Mouse (Mus musculus): Measurements from ENCODE around the gene Ddx59. TPM values are rescaled to one million over a fixed set of nuclear protein-coding genes. Genes with fewer than 3 reads are reported as not detected.

The Ddx59 gene
- 14.6 TPM in 2 replicates for polyA plus RNA-seq (2016; fragmentation: Nextera tagmentation; extraction: Ambion mirVana)

DNA sequence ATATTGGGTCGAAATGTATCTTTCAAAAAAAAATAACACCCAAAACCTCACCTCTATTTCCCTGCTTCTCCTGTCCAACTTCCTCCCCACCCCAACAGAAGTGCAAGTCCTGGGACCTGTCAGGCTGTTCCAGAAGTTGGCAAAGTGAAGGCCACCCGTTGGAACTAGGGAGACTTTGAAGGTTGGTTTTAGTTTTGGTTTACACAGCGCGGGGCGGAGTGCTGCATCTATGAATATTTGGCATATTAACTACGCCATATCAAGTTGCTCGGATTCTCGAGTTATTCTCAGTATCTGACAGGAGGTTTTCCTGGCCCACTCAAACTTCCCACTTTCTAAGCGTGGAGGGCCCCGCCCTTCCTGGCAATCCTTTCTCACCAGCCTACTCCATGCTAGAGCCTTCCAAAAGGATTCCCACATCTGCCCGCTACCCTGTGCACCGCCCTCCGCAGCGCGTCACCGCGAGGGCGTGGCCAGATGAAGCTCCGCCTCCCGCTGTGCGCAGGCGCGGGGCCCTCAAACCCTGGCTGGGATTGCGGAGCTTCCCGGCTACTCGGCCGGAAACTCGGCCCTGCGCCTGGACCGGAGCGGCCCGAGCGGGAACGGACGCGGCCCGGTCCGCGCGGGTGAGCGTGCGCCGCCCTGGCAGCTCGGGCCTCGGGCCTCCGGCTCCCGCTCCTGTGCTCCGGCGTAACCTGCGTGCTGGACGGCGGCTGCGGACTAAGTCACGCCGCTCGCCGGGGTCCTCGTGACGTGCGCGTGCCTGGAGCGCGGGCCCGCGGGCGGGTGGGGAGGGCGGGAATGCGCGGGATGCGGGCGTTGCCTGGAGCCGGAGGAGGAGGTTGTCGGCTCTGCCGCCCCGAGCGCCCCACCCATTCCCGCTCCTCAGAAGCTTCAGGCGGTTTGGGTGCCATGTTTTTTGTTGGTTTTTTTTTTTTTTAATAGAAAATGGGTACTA is at the start of gene Ddx59:
TSS of gene Ddx59 (plus strand) at position 474 of the 958 bp plus-strand sequence.
- Histone ChIP-seq H3K27ac (peak within 1 kb of the TSS; percentile 99), H3K36me3 (peaks cover 9% of the 10 kb centered on the region), H3K9me3 (no peaks in the 10 kb centered on the region), H3K27me3 (ENCODE audit: insufficient read depth, poor library complexity, severe bottlenecking) (no peaks in the 10 kb centered on the region), H3K4me1 (peaks cover 10% of the 10 kb centered on the region; the same call in 1 of the 2 replicates), H3K4me3 (peak within 1 kb of the TSS; percentile 81)
- peak; percentile 96 for DNase-seq (ENCODE audit: low spot score)
- 3% methylated on average over 78 of the region's 78 CpGs for WGBS

DNA sequence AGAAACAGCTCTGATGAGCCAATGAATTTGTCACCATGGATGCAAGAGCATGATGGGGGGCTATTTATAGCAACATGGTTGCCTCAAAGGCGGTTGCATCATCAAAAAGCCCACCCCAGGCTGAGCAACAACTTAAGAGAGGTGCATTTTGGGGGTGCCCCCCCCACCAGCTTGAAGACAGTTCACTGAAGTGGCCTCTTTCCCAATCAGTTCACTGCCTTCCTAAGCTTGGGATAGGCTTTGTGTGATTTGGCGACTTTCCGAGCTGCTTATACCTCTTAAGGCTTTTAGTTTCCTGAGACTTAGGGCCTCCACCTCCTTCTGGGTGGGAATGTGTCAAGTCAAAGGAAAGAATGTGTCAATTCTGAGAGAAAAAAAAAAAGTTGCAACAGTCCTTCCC is 49.1 kb upstream of the Ddx59 start:
- Histone ChIP-seq H3K4me3 (no peak overlapping the region), H3K9me3 (no peaks in the 10 kb centered on the region), H3K27me3 (ENCODE audit: insufficient read depth, poor library complexity, severe bottlenecking) (no peaks in the 10 kb centered on the region), H3K36me3 (no peaks in the 10 kb centered on the region), H3K27ac (no peak overlapping the region), H3K4me1 (peaks cover 8% of the 10 kb centered on the region; the same call in 1 of the 2 replicates)
- DNase-seq (ENCODE audit: low spot score), result no peak
- WGBS, result 74% methylated on average over 3 of the region's 3 CpGs

GRCm38 (mm10) chr1:136379261-136379660 is 35.8 kb upstream of the Ddx59 start:
- no peak for DNase-seq (ENCODE audit: low spot score)
- H3K27me3 ChIP-seq (ENCODE audit: insufficient read depth, poor library complexity, severe bottlenecking), result no peaks in the 10 kb centered on the region
- peaks cover 3% of the 10 kb centered on the region; the same call in 1 of the 2 replicates for H3K4me1 ChIP-seq
- no peaks in the 10 kb centered on the region for H3K36me3 ChIP-seq
- no peak overlapping the region for H3K4me3 ChIP-seq
- WGBS, result 90% methylated on average over 7 of the region's 7 CpGs
- no peaks in the 10 kb centered on the region for H3K9me3 ChIP-seq
- no peak overlapping the region for H3K27ac ChIP-seq

GRCm38 (mm10) chr1:136380161-136380560 is 34.9 kb upstream of the Ddx59 start:
- WGBS, result 82% methylated on average over 4 of the region's 4 CpGs
- no peak for DNase-seq (ENCODE audit: low spot score)

DNA sequence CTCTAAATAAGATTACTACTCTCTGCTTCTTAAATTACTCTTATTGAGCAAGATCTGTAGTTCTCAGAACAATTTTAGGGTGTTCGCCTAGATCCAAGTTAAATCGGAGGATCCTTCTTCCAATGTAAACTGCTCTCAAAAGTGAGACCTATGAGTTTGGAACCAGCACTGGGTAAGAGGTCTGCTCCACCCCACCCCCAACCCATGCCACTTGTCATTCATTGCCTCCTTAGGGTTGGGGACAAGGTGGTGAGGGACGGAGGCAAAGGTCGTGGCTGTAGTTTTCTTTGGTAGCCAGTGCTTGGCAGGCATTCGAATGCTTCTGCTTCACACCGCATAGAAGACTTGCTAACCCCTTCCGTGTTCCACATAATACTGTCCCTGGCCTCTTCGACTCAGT is 34.5 kb upstream of the Ddx59 start:
- H3K9me3 ChIP-seq, result no peaks in the 10 kb centered on the region
- no peak overlapping the region for H3K4me3 ChIP-seq
- H3K4me1 ChIP-seq, result peaks cover 3% of the 10 kb centered on the region; the same call in 1 of the 2 replicates
- H3K27ac ChIP-seq, result no peak overlapping the region
- H3K27me3 ChIP-seq (ENCODE audit: insufficient read depth, poor library complexity, severe bottlenecking), result 0 out of 2 replicates have a peak, but pooled peaks cover 2% of the 10 kb centered on the region
- 76% methylated on average over 8 of the region's 8 CpGs for WGBS
- no peak for DNase-seq (ENCODE audit: low spot score)
- H3K36me3 ChIP-seq, result no peaks in the 10 kb centered on the region

More at GRCm38 (mm10) chr1:136380161-136380560, 34.9 kb upstream of the Ddx59 start:
- no peak overlapping the region for H3K4me3 ChIP-seq
- no peak overlapping the region for H3K27ac ChIP-seq
- no peaks in the 10 kb centered on the region for H3K36me3 ChIP-seq
- no peaks in the 10 kb centered on the region for H3K9me3 ChIP-seq
- no peaks in the 10 kb centered on the region for H3K27me3 ChIP-seq (ENCODE audit: insufficient read depth, poor library complexity, severe bottlenecking)
- peaks cover 3% of the 10 kb centered on the region; the same call in 1 of the 2 replicates for H3K4me1 ChIP-seq

GRCm38 (mm10) chr1:136381169-136381568 is 33.9 kb upstream of the Ddx59 start:
- Histone ChIP-seq H3K27ac (no peak overlapping the region), H3K9me3 (no peaks in the 10 kb centered on the region), H3K4me1 (peaks cover 3% of the 10 kb centered on the region; the same call in 1 of the 2 replicates), H3K4me3 (no peak overlapping the region), H3K36me3 (no peaks in the 10 kb centered on the region), H3K27me3 (ENCODE audit: insufficient read depth, poor library complexity, severe bottlenecking) (0 out of 2 replicates have a peak, but pooled peaks cover 4% of the 10 kb centered on the region)
- no peak for DNase-seq (ENCODE audit: low spot score)
- 75% methylated on average over 6 of the region's 6 CpGs for WGBS

DNA sequence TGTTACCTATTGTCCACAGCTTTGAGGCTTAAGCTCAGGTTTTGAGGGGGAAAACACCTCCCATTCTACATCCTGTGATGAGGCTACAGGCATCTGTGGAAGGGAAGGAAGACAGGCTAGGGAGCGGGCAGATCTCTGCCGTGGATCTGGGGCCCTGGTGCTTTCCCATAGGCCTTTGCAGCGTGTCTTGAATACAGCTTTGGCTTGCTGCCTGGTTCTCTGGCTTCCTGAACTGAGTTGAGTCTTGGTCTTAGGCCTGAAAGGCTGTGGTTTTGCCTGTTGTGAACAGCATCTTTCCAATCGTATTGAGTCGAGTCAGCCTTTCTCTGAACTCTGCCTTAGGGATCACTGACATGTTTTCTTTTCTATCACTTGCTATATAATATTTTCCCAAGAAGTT is 33.5 kb upstream of the Ddx59 start:
- Histone ChIP-seq H3K27ac (no peak overlapping the region), H3K4me3 (no peak overlapping the region), H3K9me3 (no peaks in the 10 kb centered on the region), H3K36me3 (no peaks in the 10 kb centered on the region), H3K4me1 (peaks cover 3% of the 10 kb centered on the region; the same call in 1 of the 2 replicates), H3K27me3 (ENCODE audit: insufficient read depth, poor library complexity, severe bottlenecking) (0 out of 2 replicates have a peak, but pooled peaks cover 4% of the 10 kb centered on the region)
- WGBS, result 78% methylated on average over 5 of the region's 5 CpGs
- DNase-seq (ENCODE audit: low spot score), result no peak

DNA sequence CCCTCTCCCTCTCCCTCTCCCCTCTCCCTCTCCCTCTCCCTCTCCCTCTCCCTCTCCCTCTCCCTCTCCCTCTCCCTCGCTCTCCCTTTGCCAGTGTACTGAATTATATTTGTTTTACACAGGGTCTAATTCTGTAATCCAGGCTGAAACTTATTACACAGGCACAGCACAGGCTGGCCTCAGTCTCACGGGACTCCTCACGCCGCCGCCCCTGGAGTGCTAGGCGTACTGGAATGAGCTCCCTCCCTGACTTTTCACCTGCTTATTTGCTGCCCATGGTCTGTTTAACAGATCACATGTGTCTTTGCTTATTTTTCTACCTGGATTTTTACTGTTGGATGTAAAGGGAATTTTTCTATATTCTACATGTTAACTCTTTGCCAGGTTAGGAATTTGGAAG is 28.2 kb upstream of the Ddx59 start:
- Histone ChIP-seq H3K27me3 (ENCODE audit: insufficient read depth, poor library complexity, severe bottlenecking) (0 out of 2 replicates have a peak, but pooled peaks cover 4% of the 10 kb centered on the region), H3K4me3 (no peak overlapping the region), H3K27ac (no peak overlapping the region), H3K4me1 (no peaks in the 10 kb centered on the region), H3K36me3 (no peaks in the 10 kb centered on the region), H3K9me3 (no peaks in the 10 kb centered on the region)
- no peak for DNase-seq (ENCODE audit: low spot score)
- 37% methylated on average over 5 of the region's 6 CpGs for WGBS

DNA sequence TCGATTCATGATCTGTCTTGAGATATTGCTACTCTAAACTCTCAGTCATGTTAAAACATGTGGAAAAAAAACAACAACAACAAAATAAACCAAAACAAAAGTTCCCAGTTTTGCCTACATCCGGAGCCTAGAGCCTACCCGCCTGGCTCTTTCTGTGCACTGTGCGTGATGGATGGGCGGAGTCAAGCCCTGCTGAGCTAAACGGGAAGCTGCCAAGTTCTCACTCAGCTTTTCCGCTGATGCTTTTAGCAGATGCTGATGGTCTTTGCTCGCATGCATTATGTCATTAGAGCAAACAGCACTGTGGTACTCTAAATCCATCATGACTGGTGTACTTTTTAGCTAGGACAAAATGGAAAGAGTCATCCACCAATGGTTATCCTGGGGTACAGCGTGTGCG is 20.6 kb upstream of the Ddx59 start:
- 35% methylated on average over 10 of the region's 10 CpGs for whole genome bisulfite sequencing
- H3K27me3 ChIP-seq (ENCODE audit: insufficient read depth, poor library complexity, severe bottlenecking), result no peaks in the 10 kb centered on the region
- DNase-seq (ENCODE audit: low spot score), result no peak
- H3K4me1 ChIP-seq, result no peaks in the 10 kb centered on the region
- no peak overlapping the region for H3K27ac ChIP-seq
- H3K4me3 ChIP-seq, result peak overlapping the region; percentile 29; the same call in 1 of the 2 replicates
- no peaks in the 10 kb centered on the region for H3K9me3 ChIP-seq
- H3K36me3 ChIP-seq, result no peaks in the 10 kb centered on the region

- Histone ChIP-seq H3K36me3 (no peaks in the 10 kb centered on the region), H3K4me3 (peak overlapping the region; percentile 29; the same call in 1 of the 2 replicates), H3K27ac (no peak overlapping the region), H3K27me3 (ENCODE audit: insufficient read depth, poor library complexity, severe bottlenecking) (0 out of 2 replicates have a peak, but pooled peaks cover under 1% of the 10 kb centered on the region), H3K9me3 (no peaks in the 10 kb centered on the region), H3K4me1 (no peaks in the 10 kb centered on the region)
- 32% methylated on average over 5 of the region's 5 CpGs for WGBS
- DNase-seq (ENCODE audit: low spot score), result no peak
Observed at GRCm38 (mm10) chr1:136395073-136395472, 20.0 kb upstream of the Ddx59 start.

- H3K36me3 ChIP-seq, result no peaks in the 10 kb centered on the region
- DNase-seq (ENCODE audit: low spot score), result no peak
- no peaks in the 10 kb centered on the region for H3K9me3 ChIP-seq
- 72% methylated on average over 8 of the region's 8 CpGs for WGBS
- 0 out of 2 replicates have a peak, but pooled peaks cover 5% of the 10 kb centered on the region for H3K27me3 ChIP-seq (ENCODE audit: insufficient read depth, poor library complexity, severe bottlenecking)
- H3K4me3 ChIP-seq, result no peak overlapping the region
- no peak overlapping the region for H3K27ac ChIP-seq
- no peaks in the 10 kb centered on the region for H3K4me1 ChIP-seq
Observed at GRCm38 (mm10) chr1:136401281-136401680, 13.8 kb upstream of the Ddx59 start.

GRCm38 (mm10) chr1:136409631-136410030 is 5.4 kb upstream of the Ddx59 start:
- H3K27ac ChIP-seq, result no peak overlapping the region
- no peaks in the 10 kb centered on the region for H3K4me1 ChIP-seq
- no peak for DNase-seq (ENCODE audit: low spot score)
- no peaks in the 10 kb centered on the region for H3K27me3 ChIP-seq (ENCODE audit: insufficient read depth, poor library complexity, severe bottlenecking)
- H3K4me3 ChIP-seq, result no peak overlapping the region
- WGBS, result 96% methylated on average over 2 of the region's 2 CpGs
- H3K36me3 ChIP-seq, result no peaks in the 10 kb centered on the region
- H3K9me3 ChIP-seq, result no peaks in the 10 kb centered on the region

- Histone ChIP-seq H3K4me1 (peaks cover 10% of the 10 kb centered on the region; the same call in 1 of the 2 replicates), H3K27ac (peak overlapping the region; percentile 99), H3K27me3 (ENCODE audit: insufficient read depth, poor library complexity, severe bottlenecking) (no peaks in the 10 kb centered on the region), H3K9me3 (no peaks in the 10 kb centered on the region), H3K4me3 (peak overlapping the region; percentile 81), H3K36me3 (peaks cover 14% of the 10 kb centered on the region)
- no peak for DNase-seq (ENCODE audit: low spot score)
- 42% methylated on average over 2 of the region's 2 CpGs for WGBS
Observed at GRCm38 (mm10) chr1:136415756-136416126, 670 bp downstream of the Ddx59 start.
